8 mouse cellular contexts compared by ENCODE assay signal in the genomic region with DNA sequence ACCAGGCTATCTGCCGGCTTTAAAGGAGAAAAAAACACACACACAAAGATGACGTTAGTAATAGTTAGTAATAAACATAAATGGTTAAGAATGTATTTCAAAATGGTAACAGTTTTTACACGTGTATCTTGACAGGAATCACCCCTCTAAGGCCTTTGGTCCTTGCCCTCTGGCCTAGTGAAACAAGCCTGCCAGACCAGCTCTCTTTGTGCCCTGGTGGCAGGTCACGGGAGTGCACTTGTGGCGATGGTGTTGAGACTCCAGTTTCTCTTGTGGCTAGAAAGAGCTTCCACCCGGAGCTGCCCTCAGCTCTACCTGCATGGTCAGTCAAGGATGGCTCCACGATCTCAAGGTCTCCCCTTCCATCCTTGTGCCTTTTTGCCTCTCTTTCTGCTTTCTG.
DNase-seq lines count a peak whose midpoint lies in the region; ATAC-seq and TF ChIP-seq lines count a peak whose summit lies in the region.

No protein-coding gene starts in this region.

- H3K27me3 ChIP-seq in liver, adult 2 months (ENCODE audit: control insufficient read depth, insufficient read depth, low read length) = no peaks in the 10 kb centered on the region
- H3K27me3 ChIP-seq in liver, embryonic 12.5 days (replicated peaks) = no peaks in the 10 kb centered on the region

- peak; percentile 78 for TF ChIP-seq CTCF in liver, adult 2 months (IDR thresholded peaks at IDR 0.05; ENCODE audit: low read depth, low read length)
- peak; percentile 44; the same call in 1 of the 2 replicates for TF ChIP-seq CTCF in brain, embryonic 14.5 days (IDR thresholded peaks at IDR 0.05; ENCODE audit: borderline replicate concordance, extremely low read depth, insufficient read depth, insufficient read length)

- no peak for ATAC-seq in liver, embryonic 12.5 days
- no peak for ATAC-seq in erythroid progenitor cell, adult 5-6 weeks (replicated peaks; ENCODE audit: low FRiP score, poor library complexity, severe bottlenecking)

- WGBS in liver, adult 2 months = 33% methylated on average over 7 of the region's 7 CpGs
- WGBS in liver, embryonic 12.5 days (ENCODE audit: insufficient replicate concordance) = 65% methylated on average over 7 of the region's 7 CpGs

- peaks cover 14% of the 10 kb centered on the region for H3K4me1 ChIP-seq in liver, adult 2 months (ENCODE audit: control insufficient read depth, insufficient read depth, low read length)
- no peaks in the 10 kb centered on the region for H3K4me1 ChIP-seq in liver, embryonic 12.5 days

- TF ChIP-seq POLR2A in liver, adult 2 months (IDR thresholded peaks at IDR 0.05; ENCODE audit: extremely low read depth, insufficient read depth, low read length) = no peak
- no peak for TF ChIP-seq POLR2A in brain, embryonic 14.5 days (IDR thresholded peaks at IDR 0.05; ENCODE audit: borderline replicate concordance, extremely low read depth, insufficient read depth, insufficient read length, poor library complexity, severe bottlenecking)

- H3K9ac ChIP-seq in liver, adult 2 months (ENCODE audit: low read depth, low read length) = no peak overlapping the region
- H3K9ac ChIP-seq in liver, embryonic 12.5 days = no peak overlapping the region

- no peaks in the 10 kb centered on the region for H3K79me2 ChIP-seq in liver, adult 2 months (ENCODE audit: control insufficient read depth, insufficient read depth, low read length)

- H3K36me3 ChIP-seq in liver, adult 2 months (ENCODE audit: control insufficient read depth, insufficient read depth, low read length) = no peaks in the 10 kb centered on the region
- H3K36me3 ChIP-seq in liver, embryonic 12.5 days = no peaks in the 10 kb centered on the region

- no peak overlapping the region for H3K4me3 ChIP-seq in liver, adult 2 months (ENCODE audit: insufficient read depth, low read depth, low read length)
- no peak overlapping the region for H3K4me3 ChIP-seq in liver, embryonic 12.5 days

- peak; percentile 23 for DNase-seq in adrenal gland, postnatal 10 days
- DNase-seq in adrenal gland, adult 8-10 months = no peak
- peak; percentile 78 for DNase-seq in liver, adult 2 months (ENCODE audit: extremely low read depth, low read depth, low spot score)
- no peak for DNase-seq in brain, embryonic 14.5 days (ENCODE audit: low read depth)
- DNase-seq in lung, postnatal 10 days = peak; percentile 33
- DNase-seq in layer of hippocampus, postnatal 25 days (ENCODE audit: extremely low spot score in 1 of 2, low spot score in 1 of 2) = no peak

- H3K27ac ChIP-seq in liver, adult 2 months (replicated peaks; ENCODE audit: insufficient read depth, low read depth, low read length) = no peak overlapping the region
- no peak overlapping the region for H3K27ac ChIP-seq in liver, embryonic 12.5 days

- no peaks in the 10 kb centered on the region for H3K9me3 ChIP-seq in liver, embryonic 12.5 days (replicated peaks)

- H3K4me2 ChIP-seq in liver, embryonic 12.5 days = no peak overlapping the region

Comparison
In these comparisons a context has a peak if more than half of its experiments do, and no peak if none do; other contexts are left out.
1. DNase-seq: peak in adrenal gland, postnatal 10 days (single experiment), liver, adult 2 months (single experiment) and lung, postnatal 10 days (single experiment); none in adrenal gland, adult 8-10 months (single experiment), brain, embryonic 14.5 days (single experiment) and layer of hippocampus, postnatal 25 days (0 of 2).